Mouse (Mus musculus): Measurements from ENCODE around the gene Actr2. TPM values are rescaled to one million over a fixed set of nuclear protein-coding genes. Genes with fewer than 3 reads are reported as not detected.

The Actr2 gene
- polyA plus RNA-seq, 1 experiment = 59.5 TPM

- TF ChIP-seq CTCF (IDR thresholded peaks at IDR 0.05; ENCODE audit: control insufficient read depth, insufficient read depth, insufficient read length) (no peak), CEBPB (IDR thresholded peaks at IDR 0.05; ENCODE audit: low read depth) (no peak), USF1 (IDR thresholded peaks at IDR 0.05; ENCODE audit: low read depth) (no peak), MYOG (IDR thresholded peaks at IDR 0.05; ENCODE audit: control insufficient read depth, extremely low read depth, insufficient read length) (no peak), FOSL1 (IDR thresholded peaks at IDR 0.05; ENCODE audit: insufficient read depth, low read length, poor library complexity, severe bottlenecking) (no peak), MYOD1 (IDR thresholded peaks at IDR 0.05; ENCODE audit: control insufficient read depth, insufficient read length, low read depth) (no peak), MAX (IDR thresholded peaks at IDR 0.05) (no peak)
- H3K27me3 ChIP-seq (ENCODE audit: control insufficient read depth, insufficient read depth, insufficient read length) = no peaks in the 10 kb centered on the region
- H3K36me3 ChIP-seq (ENCODE audit: control insufficient read depth, insufficient read depth) = peaks cover 83% of the 10 kb centered on the region
- no peak overlapping the region for H3K4me3 ChIP-seq (ENCODE audit: insufficient read depth, poor library complexity, severe bottlenecking)
- no peaks in the 10 kb centered on the region for H3K79me2 ChIP-seq (ENCODE audit: control insufficient read depth, insufficient read depth)
- H3ac ChIP-seq (ENCODE audit: control insufficient read depth, insufficient read length, low read depth) = no peak overlapping the region
- no peaks in the 10 kb centered on the region for H3K79me3 ChIP-seq (ENCODE audit: low read depth)
Measured at GRCm38 (mm10) chr11:20018905-20019304, 93.8 kb downstream of the Actr2 start.

GRCm38 (mm10) chr11:20017937-20018336 is 94.8 kb downstream of the Actr2 start:
- Histone ChIP-seq H3K79me3 (ENCODE audit: low read depth) (no peaks in the 10 kb centered on the region), H3K36me3 (ENCODE audit: control insufficient read depth, insufficient read depth) (peaks cover 80% of the 10 kb centered on the region), H3K27me3 (ENCODE audit: control insufficient read depth, insufficient read depth, insufficient read length) (no peaks in the 10 kb centered on the region), H3K79me2 (ENCODE audit: control insufficient read depth, insufficient read depth) (peaks cover 3% of the 10 kb centered on the region), H3K4me3 (ENCODE audit: insufficient read depth, poor library complexity, severe bottlenecking) (no peak overlapping the region), H3ac (ENCODE audit: control insufficient read depth, insufficient read length, low read depth) (no peak overlapping the region)
- no peak for TF ChIP-seq FOSL1 (IDR thresholded peaks at IDR 0.05; ENCODE audit: insufficient read depth, low read length, poor library complexity, severe bottlenecking)
- TF ChIP-seq MYOG (IDR thresholded peaks at IDR 0.05; ENCODE audit: control insufficient read depth, extremely low read depth, insufficient read length) = no peak
- no peak for TF ChIP-seq CTCF (IDR thresholded peaks at IDR 0.05; ENCODE audit: control insufficient read depth, insufficient read depth, insufficient read length)
- TF ChIP-seq CEBPB (IDR thresholded peaks at IDR 0.05; ENCODE audit: low read depth) = no peak
- no peak for TF ChIP-seq MYOD1 (IDR thresholded peaks at IDR 0.05; ENCODE audit: control insufficient read depth, insufficient read length, low read depth)
- TF ChIP-seq USF1 (IDR thresholded peaks at IDR 0.05; ENCODE audit: low read depth) = no peak
- no peak for TF ChIP-seq MAX (IDR thresholded peaks at IDR 0.05)

- peaks cover 2% of the 10 kb centered on the region for H3K79me3 ChIP-seq (ENCODE audit: low read depth)
- TF ChIP-seq MAX (IDR thresholded peaks at IDR 0.05) (no peak), USF1 (IDR thresholded peaks at IDR 0.05; ENCODE audit: low read depth) (no peak), FOSL1 (IDR thresholded peaks at IDR 0.05; ENCODE audit: insufficient read depth, low read length, poor library complexity, severe bottlenecking) (no peak), CEBPB (IDR thresholded peaks at IDR 0.05; ENCODE audit: low read depth) (no peak), MYOG (IDR thresholded peaks at IDR 0.05; ENCODE audit: control insufficient read depth, extremely low read depth, insufficient read length) (no peak), CTCF (IDR thresholded peaks at IDR 0.05; ENCODE audit: control insufficient read depth, insufficient read depth, insufficient read length) (no peak), MYOD1 (IDR thresholded peaks at IDR 0.05; ENCODE audit: control insufficient read depth, insufficient read length, low read depth) (no peak)
- no peak overlapping the region for H3ac ChIP-seq (ENCODE audit: control insufficient read depth, insufficient read length, low read depth)
- H3K4me3 ChIP-seq (ENCODE audit: insufficient read depth, poor library complexity, severe bottlenecking) = no peak overlapping the region
- H3K36me3 ChIP-seq (ENCODE audit: control insufficient read depth, insufficient read depth) = peaks cover 63% of the 10 kb centered on the region
- H3K79me2 ChIP-seq (ENCODE audit: control insufficient read depth, insufficient read depth) = peaks cover 6% of the 10 kb centered on the region
- no peaks in the 10 kb centered on the region for H3K27me3 ChIP-seq (ENCODE audit: control insufficient read depth, insufficient read depth, insufficient read length)
Measured at GRCm38 (mm10) chr11:20013366-20013765, 99.3 kb downstream of the Actr2 start.

Other genes with a start within 250 kb of the Actr2 start
- 22.0 TPM for gene Spred2, start 188.5 kb downstream of the Actr2 start, polyA plus RNA-seq (2012; fragmentation: generic; extraction: Trizol)
- 96.8 TPM for gene Rab1a, start 88.5 kb upstream of the Actr2 start, polyA plus RNA-seq (2012; fragmentation: generic; extraction: Trizol)
- 11.0 TPM for gene Cep68, start 136.5 kb upstream of the Actr2 start, polyA plus RNA-seq (2012; fragmentation: generic; extraction: Trizol)
- 19.8 TPM for gene Slc1a4, start 219.8 kb upstream of the Actr2 start, polyA plus RNA-seq (2012; fragmentation: generic; extraction: Trizol)